Mouse (Mus musculus) brain, embryonic 14.5 days (tissue): ENCODE measurements around the gene Spdye4b. TPM values are rescaled to one million over a fixed set of nuclear protein-coding genes. Genes with fewer than 3 reads are reported as not detected.
"Not testable (repeated sequence)": the region's sequence is repeated elsewhere in the genome, so short reads cannot be mapped to it uniquely, and the experiment has no call there.

Experiments used
- DNase-seq: peaks from one replicate; pipeline ENCODE4 v3.0.0-alpha.2; 2011; ENCODE audit warnings: low read depth
- CTCF ChIP-seq: fragments of 200-500 bp; IDR thresholded peaks from 2 replicates; pipeline ENCODE4 v1.5.1; 2012; ENCODE audit warnings: inconsistent platforms, mild to moderate bottlenecking, moderate library complexity, borderline replicate concordance; ENCODE audit not compliant: insufficient read depth, insufficient read length; ENCODE audit errors: extremely low read depth
- POLR2A ChIP-seq: fragments of 200-500 bp; IDR thresholded peaks from 2 replicates; pipeline ENCODE4 v1.6.1; 2012; ENCODE audit warnings: mild to moderate bottlenecking, inconsistent platforms, borderline replicate concordance; ENCODE audit not compliant: poor library complexity, insufficient read depth, insufficient read length, severe bottlenecking; ENCODE audit errors: extremely low read depth
- polyA plus RNA-seq: library from polyadenylated mRNA; depleted of rRNA; stranded (reverse); fragments of >200 nt; gene quantifications from 2 replicates; pipeline ENCODE4 v1.2.3, GENCODE M21; 2012

The Spdye4b gene
- polyA plus RNA-seq, 1 experiment, result not detected

DNA sequence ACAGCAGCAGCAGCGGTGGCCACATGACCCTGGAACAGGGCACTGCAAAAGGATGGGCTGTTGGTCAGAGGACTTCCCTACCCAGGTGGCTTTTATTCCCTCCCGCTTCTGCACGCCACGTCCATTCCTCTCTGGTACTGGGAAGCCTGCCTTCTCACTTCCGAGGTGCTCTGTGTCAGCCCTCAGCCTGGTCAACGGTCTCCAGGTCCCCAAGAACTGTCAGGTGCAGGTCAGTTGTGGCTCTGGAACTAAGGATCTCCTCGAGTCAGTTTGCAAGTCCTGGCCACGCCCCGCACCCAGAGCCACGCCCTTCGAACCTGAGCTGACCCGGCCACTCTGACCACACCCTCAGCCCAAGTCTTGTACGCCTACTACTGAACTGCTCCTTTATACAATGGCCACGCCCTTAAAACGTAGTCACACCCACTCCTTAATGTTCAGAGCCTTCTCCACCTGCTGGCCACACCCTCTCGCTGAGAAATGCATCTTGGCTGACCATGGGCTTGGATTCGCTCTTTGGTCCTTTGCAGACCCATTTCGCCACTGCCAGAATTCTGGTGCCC is 15.2 kb upstream of the Spdye4b start:
- DNase-seq, result no peak
- TF ChIP-seq POLR2A (no peak), CTCF (no peak)

GRCm38 (mm10) chr5:143175970-143176369 is 4.8 kb upstream of the Spdye4b start:
- DNase-seq, result no peak
- no peak for TF ChIP-seq CTCF
- TF ChIP-seq POLR2A, result no peak

- TF ChIP-seq POLR2A, result no peak
- TF ChIP-seq CTCF, result peak; percentile 13; the same call in 1 of the 2 replicates
- DNase-seq, result no peak
Measured at GRCm38 (mm10) chr5:143177541-143178200, 3.1 kb upstream of the Spdye4b start.

DNA sequence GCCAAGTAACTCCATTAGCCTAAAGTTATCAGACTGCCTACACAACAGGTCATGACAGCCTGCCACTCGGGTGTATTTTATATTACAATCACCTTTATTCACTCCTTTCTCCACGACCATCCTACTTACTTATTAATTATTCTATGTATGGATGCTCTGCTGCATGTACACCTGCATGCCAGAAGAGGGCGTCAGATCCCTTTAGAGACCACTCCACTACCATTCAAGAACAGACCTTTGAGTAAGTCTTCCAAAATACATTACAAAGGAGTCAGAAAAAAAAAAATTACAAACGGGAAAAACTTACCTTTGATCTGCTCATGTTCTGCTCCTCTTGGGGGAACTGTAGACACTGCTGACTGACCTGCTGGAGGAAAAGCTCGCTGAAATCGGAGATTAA is 1.6 kb upstream of the Spdye4b start:
- peak; percentile 44; the same call in 1 of the 2 replicates for TF ChIP-seq CTCF
- no peak for TF ChIP-seq POLR2A
- peak; percentile 54 for DNase-seq

DNA sequence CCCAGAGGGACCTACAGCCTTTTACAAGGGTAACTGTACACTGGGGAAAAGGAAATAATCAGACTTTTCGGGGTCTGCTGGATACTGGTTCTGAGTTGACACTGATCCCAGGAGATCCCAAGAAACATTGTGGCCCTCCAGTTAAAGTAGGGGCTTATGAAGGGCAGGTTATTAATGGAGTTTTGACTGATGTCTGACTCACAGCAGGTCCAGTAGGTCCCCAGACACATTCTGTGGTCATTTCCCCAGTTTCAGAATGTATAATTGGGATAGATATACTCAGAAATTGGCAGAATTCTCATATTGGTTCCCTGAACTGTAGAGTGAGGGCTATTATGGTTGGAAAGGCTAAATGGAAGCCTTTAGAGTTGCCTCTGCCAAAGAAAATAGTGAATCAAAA is 7.2 kb downstream of the Spdye4b start:
- DNase-seq, result not testable (repeated sequence)

GRCm38 (mm10) chr5:143192806-143193205 is 12.0 kb downstream of the Spdye4b start:
- DNase-seq, result no peak

GRCm38 (mm10) chr5:143194747-143195146 is 13.9 kb downstream of the Spdye4b start:
- not testable (repeated sequence) for DNase-seq

More at GRCm38 (mm10) chr5:143192806-143193205, 12.0 kb downstream of the Spdye4b start:
- no peak for TF ChIP-seq POLR2A
- TF ChIP-seq CTCF, result no peak

DNA sequence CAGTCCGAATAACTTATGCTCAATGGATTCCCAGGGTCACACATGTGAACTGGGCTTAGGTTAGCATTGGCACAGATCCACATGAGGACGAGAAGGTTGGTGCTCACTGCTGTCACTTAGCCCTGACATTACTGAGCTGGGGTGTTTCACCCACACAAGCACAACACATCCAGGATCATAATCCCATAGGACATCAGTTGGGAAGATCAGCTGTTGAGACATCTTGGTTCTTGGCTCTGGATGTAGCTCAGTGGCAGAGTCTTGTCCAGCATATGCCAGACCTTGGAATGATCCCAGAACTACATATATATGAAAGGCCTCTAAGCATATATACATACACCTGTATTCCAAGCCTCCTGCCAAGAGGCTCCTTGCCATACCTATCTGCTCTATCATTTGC is 14.3 kb downstream of the Spdye4b start:
- TF ChIP-seq CTCF (no peak), POLR2A (no peak)
- DNase-seq, result no peak

- TF ChIP-seq POLR2A (no peak), CTCF (no peak)
- no peak for DNase-seq
Measured at GRCm38 (mm10) chr5:143196506-143196905, 15.7 kb downstream of the Spdye4b start.

GRCm38 (mm10) chr5:143205015-143205414 is 24.2 kb downstream of the Spdye4b start:
- TF ChIP-seq POLR2A (no peak), CTCF (peak; percentile 24; the same call in 1 of the 2 replicates)

GRCm38 (mm10) chr5:143213832-143214231 is 33.0 kb downstream of the Spdye4b start:
- TF ChIP-seq POLR2A (no peak), CTCF (no peak)
- no peak for DNase-seq

More at GRCm38 (mm10) chr5:143205015-143205414, 24.2 kb downstream of the Spdye4b start:
- no peak for DNase-seq

DNA sequence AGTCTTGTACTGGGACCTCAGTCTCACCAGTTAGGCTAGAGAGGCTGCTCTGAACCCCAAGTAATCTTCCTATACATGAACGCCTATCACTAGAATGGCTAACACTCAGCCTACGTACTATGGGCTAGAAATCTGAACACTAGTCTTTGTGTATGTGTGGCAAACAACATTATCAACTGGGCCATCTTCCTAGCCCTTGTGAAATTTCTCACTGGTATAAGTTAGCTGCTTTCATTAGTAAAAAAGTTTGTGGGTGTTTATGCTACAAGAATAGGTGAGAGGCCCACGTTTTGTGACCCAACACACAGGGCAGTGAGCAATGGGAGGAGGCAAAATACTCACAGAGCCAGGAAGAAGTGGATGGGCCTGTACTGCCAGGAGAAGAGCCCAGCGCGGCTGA is 40.2 kb downstream of the Spdye4b start:
- no peak for TF ChIP-seq CTCF
- TF ChIP-seq POLR2A, result no peak
- DNase-seq, result no peak

DNA sequence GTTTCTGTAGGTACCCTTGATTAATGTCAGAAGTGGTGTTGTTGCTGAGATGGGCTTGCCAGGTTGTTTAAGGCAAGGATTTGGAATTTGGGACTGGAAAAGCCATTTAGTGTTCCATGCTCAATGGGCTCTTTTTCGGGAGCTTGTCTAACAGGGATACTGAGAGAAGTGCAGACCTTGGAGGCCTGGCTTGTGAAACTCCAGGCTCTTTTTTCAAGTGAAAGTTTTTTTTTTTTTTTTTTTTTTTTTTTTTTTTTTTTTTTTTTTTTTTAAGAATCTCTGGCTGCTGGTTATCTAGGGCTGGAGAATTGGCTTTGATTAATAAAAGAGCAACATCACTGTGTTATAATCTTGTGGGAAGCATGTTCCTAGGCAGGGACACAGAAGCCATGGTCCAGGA is 41.5 kb downstream of the Spdye4b start:
- no peak for TF ChIP-seq CTCF
- TF ChIP-seq POLR2A, result no peak
- no peak for DNase-seq

DNA sequence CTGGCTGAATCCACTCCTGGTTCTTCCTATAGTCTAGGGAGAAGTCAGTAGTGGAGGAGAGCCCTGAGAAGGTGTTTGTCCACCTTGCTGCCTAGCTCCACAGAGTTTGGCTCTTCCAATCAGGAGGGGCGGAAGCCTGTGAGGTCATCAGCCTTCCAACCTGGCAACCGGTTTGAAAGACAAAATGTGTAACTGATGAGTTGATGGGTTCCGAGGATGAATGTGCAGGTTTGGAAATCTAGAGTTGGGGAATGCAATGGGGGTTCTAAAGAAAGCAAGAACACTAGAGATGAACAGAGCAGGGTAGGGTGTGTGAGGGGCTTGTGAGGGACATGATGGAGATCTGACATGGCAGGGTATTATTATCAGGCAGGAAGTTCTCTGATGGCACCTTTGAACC is 46.0 kb downstream of the Spdye4b start, which contains the start of gene Spdye4a:
Gene Spdye4a (minus strand): TSS at position 101 of the 400 bp plus-strand sequence.
- DNase-seq, result no peak
- no peak for TF ChIP-seq POLR2A
- no peak for TF ChIP-seq CTCF

- TF ChIP-seq POLR2A (peak; percentile 60), CTCF (peak; percentile 20; the same call in 1 of the 2 replicates)
- DNase-seq, result peak; percentile 99
Measured at GRCm38 (mm10) chr5:143235028-143235693, 54.3 kb downstream of the Spdye4b start, which contains the start of gene Zfp12. TSS of gene Zfp12 (plus strand) at chr5:143235163.
